In the genomic region with DNA sequence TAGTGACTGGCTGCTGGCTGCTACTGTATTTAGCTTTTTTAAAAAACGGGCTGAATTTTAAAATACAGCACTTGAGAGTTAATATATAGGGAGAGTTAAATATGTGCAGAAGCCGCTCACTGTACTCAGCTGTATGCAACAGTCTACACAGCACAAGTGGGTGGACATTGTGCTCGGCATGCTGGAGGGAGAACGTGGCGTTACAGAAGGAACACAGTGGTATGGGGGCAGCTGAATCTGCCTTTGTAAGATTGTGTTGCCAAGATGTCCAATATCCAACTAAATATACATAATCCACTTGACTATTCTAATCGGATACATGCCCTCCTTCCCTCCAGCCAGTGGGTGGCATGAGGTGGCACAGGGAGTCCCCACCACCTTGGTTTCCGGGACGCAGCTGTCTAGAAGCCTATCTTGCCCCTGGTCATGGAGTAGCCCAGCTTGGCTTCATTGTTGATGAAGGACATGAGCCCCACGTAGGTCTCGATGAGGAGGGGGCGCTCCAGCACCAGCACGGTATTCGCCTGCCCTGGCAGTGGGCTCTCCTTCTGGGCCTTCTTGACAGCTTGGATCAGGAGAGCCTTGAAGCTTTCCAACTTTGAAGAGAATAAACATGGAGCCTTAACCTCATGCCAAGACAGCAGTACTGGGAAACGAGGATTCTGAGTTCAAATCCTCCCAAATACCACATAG, we compare ENCODE assay signal across 14 mouse cellular contexts. TPM values are rescaled to one million over a fixed set of nuclear protein-coding genes. Genes with fewer than 3 reads are reported as not detected.
DNase-seq lines count a peak whose midpoint lies in the region; ATAC-seq and TF ChIP-seq lines count a peak whose summit lies in the region.
"Had no signal": no experiment of that assay in that cellular context is flagged by ENCODE, and none has a peak within 500 bp of the region (broad histone marks: within the 10 kb centered on the region; RNA-seq: fewer than 3 reads in every experiment).

No protein-coding gene starts in this region.

- no peak overlapping the region for H3K4me2 ChIP-seq in liver, embryonic 14.5 days (ENCODE audit: low read depth)
- no peak overlapping the region for H3K4me2 ChIP-seq in liver, embryonic 11.5 days
- H3K4me2 ChIP-seq: embryonic facial prominence, embryonic 12.5 days; forebrain, embryonic 15.5 days; heart, embryonic 11.5 days; heart, embryonic 15.5 days had no signal

- TF ChIP-seq POLR2A in cerebellum, adult 2 months (IDR thresholded peaks at IDR 0.05; ENCODE audit: borderline replicate concordance, insufficient read depth, low read length): no peak

- H3K36me3 ChIP-seq in liver, embryonic 14.5 days (replicated peaks; ENCODE audit: control insufficient read depth, insufficient read depth, low read depth): peaks cover 34% of the 10 kb centered on the region
- H3K36me3 ChIP-seq in liver, embryonic 11.5 days (ENCODE audit: control insufficient read depth, insufficient read depth, low read length): peaks cover 40% of the 10 kb centered on the region

- no peaks in the 10 kb centered on the region for H3K9me3 ChIP-seq in liver, embryonic 14.5 days (ENCODE audit: control insufficient read depth, low read length)
- no peaks in the 10 kb centered on the region for H3K9me3 ChIP-seq in liver, embryonic 11.5 days (ENCODE audit: control insufficient read depth, low read length)
- H3K9me3 ChIP-seq: embryonic facial prominence, embryonic 12.5 days; forebrain, embryonic 15.5 days; heart, embryonic 15.5 days; hindbrain, embryonic 13.5 days had no signal

- no peak overlapping the region for H3K27ac ChIP-seq in cerebellum, adult 2 months (ENCODE audit: insufficient read depth, low read length)
- H3K27ac ChIP-seq in liver, embryonic 14.5 days: no peak overlapping the region
- no peak overlapping the region for H3K27ac ChIP-seq in liver, embryonic 11.5 days (ENCODE audit: low read depth, low read length)
- H3K27ac ChIP-seq: embryonic facial prominence, embryonic 12.5 days; forebrain, embryonic 15.5 days; heart, adult 2 months; heart, embryonic 15.5 days; hindbrain, embryonic 13.5 days; hindbrain, postnatal 0 days had no signal

- no peak overlapping the region for H3K4me3 ChIP-seq in cerebellum, adult 2 months (replicated peaks; ENCODE audit: insufficient read depth, low read depth, low read length)
- H3K4me3 ChIP-seq in liver, embryonic 14.5 days (ENCODE audit: insufficient read depth in 1 of 2, low read depth in 2 of 2, low read length in 2 of 2): no peak overlapping the region
- H3K4me3 ChIP-seq in liver, embryonic 11.5 days (ENCODE audit: low read depth, low read length): no peak overlapping the region
- H3K4me3 ChIP-seq: embryonic facial prominence, embryonic 12.5 days; heart, adult 2 months; heart, embryonic 15.5 days; hindbrain, embryonic 13.5 days had no signal

- DNase-seq in cerebellum, adult 9-10 months: peak; percentile 54
- no peak for DNase-seq in cerebellum, adult 2 months
- DNase-seq in layer of hippocampus, adult 9-11 months: peak; percentile 42
- no peak for DNase-seq in layer of hippocampus, adult 11-12 months (ENCODE audit: low spot score)
- DNase-seq in liver, embryonic 14.5 days (ENCODE audit: low read depth in 3 of 3, low spot score in 3 of 3): no peak
- no peak for DNase-seq in liver, embryonic 11.5 days (ENCODE audit: low spot score)
- no peak for DNase-seq in embryo, embryonic 10 days (ENCODE audit: low spot score)

- 86% methylated on average over 14 of the region's 14 CpGs for WGBS in cerebellum, adult 2 months
- 87% methylated on average over 14 of the region's 14 CpGs for WGBS in liver, embryonic 14.5 days (ENCODE audit: insufficient replicate concordance)
- WGBS in liver, embryonic 11.5 days: 93% methylated on average over 14 of the region's 14 CpGs

- peaks cover 32% of the 10 kb centered on the region for H3K4me1 ChIP-seq in cerebellum, adult 2 months (ENCODE audit: control insufficient read depth, insufficient read depth, low read length)
- H3K4me1 ChIP-seq in liver, embryonic 14.5 days (replicated peaks; ENCODE audit: control insufficient read depth in 2 of 2, insufficient read depth in 2 of 2, low read length in 1 of 2): peaks cover 18 to 23% of the 10 kb centered on the region in 2 experiments
- peaks cover 13% of the 10 kb centered on the region for H3K4me1 ChIP-seq in liver, embryonic 11.5 days (replicated peaks; ENCODE audit: control insufficient read depth, insufficient read depth, low read length)

- H3K9ac ChIP-seq in liver, embryonic 14.5 days (replicated peaks): no peak overlapping the region
- H3K9ac ChIP-seq in liver, embryonic 11.5 days (ENCODE audit: low read depth, low read length): no peak overlapping the region
- H3K9ac ChIP-seq: embryonic facial prominence, embryonic 12.5 days; forebrain, embryonic 15.5 days; heart, embryonic 15.5 days; hindbrain, embryonic 13.5 days had no signal

- TF ChIP-seq EP300 in liver, embryonic 14.5 days (IDR thresholded peaks at IDR 0.05; ENCODE audit: low read depth): no peak

- no peak for ATAC-seq in liver, embryonic 14.5 days (ENCODE audit: insufficient read depth)
- no peak for ATAC-seq in liver, embryonic 11.5 days (replicated peaks; ENCODE audit: low FRiP score)

- H3K27me3 ChIP-seq in cerebellum, adult 2 months (ENCODE audit: control insufficient read depth, insufficient read depth, low read length): no peaks in the 10 kb centered on the region
- H3K27me3 ChIP-seq in liver, embryonic 14.5 days (ENCODE audit: control insufficient read depth, insufficient read depth, low read length): no peaks in the 10 kb centered on the region
- no peaks in the 10 kb centered on the region for H3K27me3 ChIP-seq in liver, embryonic 11.5 days (replicated peaks; ENCODE audit: control insufficient read depth, insufficient read depth, low read length)
- H3K27me3 ChIP-seq: embryonic facial prominence, embryonic 12.5 days; forebrain, embryonic 15.5 days; heart, embryonic 15.5 days; hindbrain, embryonic 13.5 days had no signal

- TF ChIP-seq CTCF in cerebellum, adult 2 months (IDR thresholded peaks at IDR 0.05; ENCODE audit: borderline replicate concordance, insufficient read depth, low read depth, low read length): no peak
- 0 out of 2 replicates have a peak, but pooled peaks have one; percentile 5 for TF ChIP-seq CTCF in liver, embryonic 14.5 days (IDR thresholded peaks at IDR 0.05; ENCODE audit: low read depth)

RNA-seq across cellular contexts. Expression of gene Tprgl, which starts 2.4 kb away (rescaled TPM):
- 261 and 272 TPM in 2 replicates for polyA plus RNA-seq in cerebellum, adult 2 months (2012; rRNA removed)
- polyA plus RNA-seq in liver, embryonic 14.5 days (2012; rRNA removed): 57.9 and 72.6 TPM in 2 replicates
- 153 and 166 TPM in 2 replicates for polyA plus RNA-seq in liver, embryonic 14.5 days (2014; fragmentation: Nextera tagmentation; extraction: Ambion mirVana)
- polyA plus RNA-seq in liver, embryonic 11.5 days (2014; fragmentation: Nextera tagmentation; extraction: Ambion mirVana): 133 and 149 TPM in 2 replicates

RNA-seq across cellular contexts. Expression of gene Megf6, which starts 12.4 kb away (rescaled TPM):
- 2.6 and 2.9 TPM in 2 replicates for polyA plus RNA-seq in cerebellum, adult 2 months (2012; rRNA removed)
- 0.77 and 1.1 TPM in 2 replicates for polyA plus RNA-seq in liver, embryonic 14.5 days (2012; rRNA removed)
- polyA plus RNA-seq in liver, embryonic 14.5 days (2014; fragmentation: Nextera tagmentation; extraction: Ambion mirVana): 0.83 and 1.0 TPM in 2 replicates
- polyA plus RNA-seq in liver, embryonic 11.5 days (2014; fragmentation: Nextera tagmentation; extraction: Ambion mirVana): 5.8 and 5.9 TPM in 2 replicates

RNA-seq across cellular contexts. Expression of gene Wrap73, which starts 15.9 kb away (rescaled TPM):
- 55.6 and 60.3 TPM in 2 replicates for polyA plus RNA-seq in cerebellum, adult 2 months (2012; rRNA removed)
- polyA plus RNA-seq in liver, embryonic 14.5 days (2012; rRNA removed): 15.8 and 19.6 TPM in 2 replicates
- polyA plus RNA-seq in liver, embryonic 14.5 days (2014; fragmentation: Nextera tagmentation; extraction: Ambion mirVana): 25.9 and 26.2 TPM in 2 replicates
- polyA plus RNA-seq in liver, embryonic 11.5 days (2014; fragmentation: Nextera tagmentation; extraction: Ambion mirVana): 39.9 and 46.8 TPM in 2 replicates

RNA-seq across cellular contexts. Expression of gene Trp73, which starts 18.1 kb away (rescaled TPM):
- 1.7 and 2.6 TPM in 2 replicates for polyA plus RNA-seq in cerebellum, adult 2 months (2012; rRNA removed)
- 0.01 TPM in 2 replicates for polyA plus RNA-seq in liver, embryonic 14.5 days (2012; rRNA removed)
- polyA plus RNA-seq in liver, embryonic 14.5 days (2014; fragmentation: Nextera tagmentation; extraction: Ambion mirVana): 0.06 TPM in 1 of 2 replicates, not detected in the other
- polyA plus RNA-seq in liver, embryonic 11.5 days (2014; fragmentation: Nextera tagmentation; extraction: Ambion mirVana): 0.04 and 0.18 TPM in 2 replicates
- polyA plus RNA-seq: heart, embryonic 11.5 days had no signal

Comparison
In these comparisons a context has a peak if more than half of its experiments do, and no peak if none do; other contexts are left out.
1. DNase-seq: peak in cerebellum, adult 9-10 months (single experiment) and layer of hippocampus, adult 9-11 months (single experiment); none in cerebellum, adult 2 months (0 of 2), layer of hippocampus, adult 11-12 months (single experiment), liver, embryonic 14.5 days (0 of 3), liver, embryonic 11.5 days (single experiment) and embryo, embryonic 10 days (single experiment).